Mouse (Mus musculus): ENCODE data around the gene Rdh16. TPM values are rescaled to one million over a fixed set of nuclear protein-coding genes. Genes with fewer than 3 reads are reported as not detected.
A peak's percentile ranks its signal among the peaks of the same experiment; 100 is the strongest.
"Not testable (repeated sequence)": the region's sequence is repeated elsewhere in the genome, so short reads cannot be mapped to it uniquely, and the experiment has no call there.

The Rdh16 gene
- 0.10 TPM in 1 of 2 replicates, not detected in the other for polyA plus RNA-seq (2014; fragmentation: Nextera tagmentation; extraction: Ambion mirVana)

DNA sequence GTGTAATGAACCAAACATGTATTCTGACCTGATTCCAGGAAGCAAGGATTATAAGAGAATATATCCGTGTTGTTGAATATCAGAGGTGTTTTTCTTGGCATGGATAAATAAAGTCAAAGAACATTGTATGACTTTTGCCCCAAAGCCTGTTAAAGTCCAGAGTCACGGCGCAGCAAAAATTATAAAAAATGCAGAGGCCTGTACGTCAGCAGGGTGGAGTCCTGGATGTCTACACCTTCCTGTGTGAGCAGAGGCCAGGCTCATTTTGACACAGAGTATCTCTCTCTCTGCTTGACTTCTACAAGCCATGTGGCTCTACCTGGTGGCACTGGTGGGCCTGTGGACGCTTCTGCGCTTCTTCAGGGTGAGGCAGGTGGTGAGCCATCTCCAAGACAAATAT is at the start of gene Rdh16:
TSS of gene Rdh16 (plus strand) at position 262 of the 400 bp plus-strand sequence.
- WGBS, result 91% methylated on average over 6 of the region's 6 CpGs

DNA sequence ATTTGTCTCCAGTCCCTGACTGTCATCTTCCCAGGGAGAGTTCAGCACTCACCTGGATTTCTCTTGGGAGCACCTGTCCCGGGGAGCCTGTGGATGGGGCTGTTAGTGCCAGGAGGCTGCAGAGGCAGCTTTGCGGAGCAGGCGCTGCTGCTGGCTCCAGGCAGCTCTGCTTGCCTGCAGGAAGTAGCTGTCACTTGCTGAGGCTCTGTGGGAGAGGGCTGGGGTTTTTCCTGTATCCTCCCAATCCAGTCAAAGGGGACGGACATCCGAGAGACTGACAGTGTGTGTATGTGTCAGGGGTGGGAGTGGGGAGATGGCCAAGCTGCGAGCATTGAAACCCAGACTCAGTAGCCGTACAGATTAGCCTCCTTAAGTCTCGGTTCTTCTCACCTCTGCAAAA is 49.4 kb upstream of the Rdh16 start, which contains the start of gene Gpr182:
TSS of gene Gpr182 (minus strand) at position 185 of the 400 bp plus-strand sequence.
- Histone ChIP-seq H3K27ac (no peak within 1 kb of the TSS), H3K9me3 (ENCODE audit: control insufficient read depth, low read length) (no peaks in the 10 kb centered on the region), H3K4me2 (replicated peaks) (peak within 1 kb of the TSS; percentile 41), H3K9ac (peak within 1 kb of the TSS; percentile 29; the same call in 1 of the 2 replicates), H3K36me3 (replicated peaks; ENCODE audit: control insufficient read depth, insufficient read depth) (peaks cover 16% of the 10 kb centered on the region), H3K27me3 (ENCODE audit: control insufficient read depth, insufficient read depth, low read length) (no peaks in the 10 kb centered on the region), H3K4me3 (replicated peaks; ENCODE audit: low read length) (no peak within 1 kb of the TSS), H3K4me1 (replicated peaks; ENCODE audit: control insufficient read depth, insufficient read depth, low read length) (0 out of 2 replicates have a peak, but pooled peaks cover 8% of the 10 kb centered on the region)
- no peak for DNase-seq (ENCODE audit: low spot score)
- 60% methylated on average over 8 of the region's 8 CpGs for WGBS
- ATAC-seq (ENCODE audit: low FRiP score), result no peak

More for the DNA sequence above, at the start of gene Rdh16:
- H3K27me3 ChIP-seq (ENCODE audit: control insufficient read depth, insufficient read depth, low read length), result no peaks in the 10 kb centered on the region
- H3K4me3 ChIP-seq (replicated peaks; ENCODE audit: low read length), result no peak within 1 kb of the TSS
- no peak within 1 kb of the TSS for H3K4me2 ChIP-seq (replicated peaks)
- H3K9ac ChIP-seq, result no peak within 1 kb of the TSS
- no peak for ATAC-seq (ENCODE audit: low FRiP score)
- H3K36me3 ChIP-seq (replicated peaks; ENCODE audit: control insufficient read depth, insufficient read depth), result no peaks in the 10 kb centered on the region
- H3K27ac ChIP-seq, result no peak within 1 kb of the TSS
- H3K4me1 ChIP-seq (replicated peaks; ENCODE audit: control insufficient read depth, insufficient read depth, low read length), result no peaks in the 10 kb centered on the region
- H3K9me3 ChIP-seq (ENCODE audit: control insufficient read depth, low read length), result no peaks in the 10 kb centered on the region
- no peak for DNase-seq (ENCODE audit: low spot score)

DNA sequence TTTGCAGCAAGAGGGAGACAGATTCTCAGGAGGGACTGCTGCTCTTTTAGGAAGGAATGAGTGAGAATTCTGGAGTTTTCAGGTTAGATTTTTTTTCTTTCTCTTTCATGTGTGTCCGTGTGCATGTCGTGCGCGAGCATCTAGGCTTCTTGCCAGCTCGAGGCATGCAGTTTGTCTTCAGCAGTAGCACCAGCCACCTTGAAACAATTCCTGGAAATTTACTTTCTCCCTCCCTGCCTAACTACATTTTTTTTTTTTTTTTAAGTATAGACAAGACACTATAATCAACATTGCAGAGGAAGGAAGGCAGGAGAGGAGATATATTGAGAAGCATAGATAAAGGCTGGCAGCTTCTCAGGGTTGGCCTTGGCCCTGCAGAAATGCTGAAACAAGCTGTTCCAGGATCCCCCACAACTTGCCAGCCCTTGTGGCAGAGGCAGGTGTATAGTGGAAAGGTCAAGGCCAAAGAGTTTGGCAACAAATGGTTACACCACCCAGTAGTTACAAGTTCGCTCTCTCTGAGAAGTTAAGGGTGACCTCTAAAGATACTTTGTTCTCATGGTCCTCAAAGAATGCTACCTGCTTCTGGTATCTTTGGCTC is 46.3 kb upstream of the Rdh16 start:
- no peak overlapping the region for H3K4me3 ChIP-seq (replicated peaks; ENCODE audit: low read length)
- 81% methylated on average over 6 of the region's 6 CpGs for WGBS
- no peak overlapping the region for H3K4me2 ChIP-seq (replicated peaks)
- DNase-seq (ENCODE audit: low spot score) (no peak), ATAC-seq (ENCODE audit: low FRiP score) (no peak)
- no peaks in the 10 kb centered on the region for H3K9me3 ChIP-seq (ENCODE audit: control insufficient read depth, low read length)
- no peaks in the 10 kb centered on the region for H3K27me3 ChIP-seq (ENCODE audit: control insufficient read depth, insufficient read depth, low read length)
- H3K4me1 ChIP-seq (replicated peaks; ENCODE audit: control insufficient read depth, insufficient read depth, low read length), result no peaks in the 10 kb centered on the region
- H3K36me3 ChIP-seq (replicated peaks; ENCODE audit: control insufficient read depth, insufficient read depth), result no peaks in the 10 kb centered on the region
- H3K9ac ChIP-seq, result no peak overlapping the region
- no peak overlapping the region for H3K27ac ChIP-seq

DNA sequence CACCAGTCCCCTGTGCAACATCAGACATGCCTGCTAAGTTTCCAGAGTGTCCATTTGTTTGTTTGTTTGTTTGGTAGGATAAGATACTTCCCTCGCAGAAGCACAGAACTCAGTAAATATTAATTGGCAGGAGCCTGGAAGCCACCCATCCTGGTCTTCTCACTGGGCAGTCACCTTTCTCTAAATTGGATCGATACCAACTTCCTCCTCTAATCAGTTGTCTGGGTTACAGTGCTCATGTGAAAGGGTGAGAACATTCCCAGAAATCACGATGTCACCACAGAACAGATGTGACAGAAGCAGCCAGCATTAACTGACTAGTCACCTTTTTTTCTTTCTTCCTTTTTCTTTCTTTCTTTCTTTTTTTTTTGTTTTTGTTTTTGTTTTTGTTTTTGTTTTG is 45.7 kb upstream of the Rdh16 start:
- ATAC-seq (ENCODE audit: low FRiP score), result no peak
- WGBS, result 84% methylated on average over 3 of the region's 3 CpGs
- no peak overlapping the region for H3K4me2 ChIP-seq (replicated peaks)
- H3K27me3 ChIP-seq (ENCODE audit: control insufficient read depth, insufficient read depth, low read length), result no peaks in the 10 kb centered on the region
- no peak for DNase-seq (ENCODE audit: low spot score)
- H3K27ac ChIP-seq, result no peak overlapping the region
- no peaks in the 10 kb centered on the region for H3K4me1 ChIP-seq (replicated peaks; ENCODE audit: control insufficient read depth, insufficient read depth, low read length)
- no peak overlapping the region for H3K4me3 ChIP-seq (replicated peaks; ENCODE audit: low read length)
- no peaks in the 10 kb centered on the region for H3K36me3 ChIP-seq (replicated peaks; ENCODE audit: control insufficient read depth, insufficient read depth)
- no peaks in the 10 kb centered on the region for H3K9me3 ChIP-seq (ENCODE audit: control insufficient read depth, low read length)
- H3K9ac ChIP-seq, result no peak overlapping the region

DNA sequence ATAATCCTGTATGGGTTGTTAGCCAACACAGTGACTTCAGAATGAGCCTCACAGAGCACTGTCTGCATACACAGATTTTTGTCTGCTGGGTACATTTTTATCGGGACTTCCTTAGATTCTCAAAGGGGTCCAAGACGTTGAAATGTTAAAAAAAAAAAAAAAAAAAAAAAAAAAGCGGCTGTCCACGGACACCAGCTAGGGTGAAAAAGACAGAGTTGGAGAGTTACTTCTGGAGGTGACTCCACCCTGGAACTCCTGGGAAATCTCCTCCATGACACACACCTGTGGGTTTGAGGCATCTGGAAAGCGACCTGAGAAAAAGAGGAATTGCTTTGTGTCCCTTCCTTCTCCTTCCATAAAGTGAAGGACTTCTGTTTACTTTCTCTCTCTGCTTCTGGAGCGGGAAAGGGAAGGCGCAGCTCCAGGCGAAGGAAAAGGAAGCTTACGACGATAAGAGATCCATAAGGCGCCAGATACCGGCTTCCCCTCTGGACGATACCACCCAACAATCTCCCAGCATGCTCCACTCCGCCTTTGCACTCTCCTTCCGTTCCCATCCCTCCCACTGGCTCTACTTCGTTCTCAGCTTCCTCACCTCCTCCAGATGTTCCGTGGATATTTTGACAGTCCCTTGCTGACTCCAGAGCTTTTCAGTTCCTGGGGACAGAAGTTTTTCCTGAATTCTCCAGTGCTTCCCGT is 45.0 kb upstream of the Rdh16 start:
- H3K4me3 ChIP-seq (replicated peaks; ENCODE audit: low read length), result no peak overlapping the region
- 55% methylated on average over 18 of the region's 18 CpGs for WGBS
- H3K27ac ChIP-seq, result no peak overlapping the region
- peak overlapping the region; percentile 36 for H3K4me2 ChIP-seq (replicated peaks)
- no peaks in the 10 kb centered on the region for H3K9me3 ChIP-seq (ENCODE audit: control insufficient read depth, low read length)
- H3K4me1 ChIP-seq (replicated peaks; ENCODE audit: control insufficient read depth, insufficient read depth, low read length), result no peaks in the 10 kb centered on the region
- H3K27me3 ChIP-seq (ENCODE audit: control insufficient read depth, insufficient read depth, low read length), result no peaks in the 10 kb centered on the region
- ATAC-seq (ENCODE audit: low FRiP score), result no peak
- no peaks in the 10 kb centered on the region for H3K36me3 ChIP-seq (replicated peaks; ENCODE audit: control insufficient read depth, insufficient read depth)
- no peak overlapping the region for H3K9ac ChIP-seq
- no peak for DNase-seq (ENCODE audit: low spot score)

DNA sequence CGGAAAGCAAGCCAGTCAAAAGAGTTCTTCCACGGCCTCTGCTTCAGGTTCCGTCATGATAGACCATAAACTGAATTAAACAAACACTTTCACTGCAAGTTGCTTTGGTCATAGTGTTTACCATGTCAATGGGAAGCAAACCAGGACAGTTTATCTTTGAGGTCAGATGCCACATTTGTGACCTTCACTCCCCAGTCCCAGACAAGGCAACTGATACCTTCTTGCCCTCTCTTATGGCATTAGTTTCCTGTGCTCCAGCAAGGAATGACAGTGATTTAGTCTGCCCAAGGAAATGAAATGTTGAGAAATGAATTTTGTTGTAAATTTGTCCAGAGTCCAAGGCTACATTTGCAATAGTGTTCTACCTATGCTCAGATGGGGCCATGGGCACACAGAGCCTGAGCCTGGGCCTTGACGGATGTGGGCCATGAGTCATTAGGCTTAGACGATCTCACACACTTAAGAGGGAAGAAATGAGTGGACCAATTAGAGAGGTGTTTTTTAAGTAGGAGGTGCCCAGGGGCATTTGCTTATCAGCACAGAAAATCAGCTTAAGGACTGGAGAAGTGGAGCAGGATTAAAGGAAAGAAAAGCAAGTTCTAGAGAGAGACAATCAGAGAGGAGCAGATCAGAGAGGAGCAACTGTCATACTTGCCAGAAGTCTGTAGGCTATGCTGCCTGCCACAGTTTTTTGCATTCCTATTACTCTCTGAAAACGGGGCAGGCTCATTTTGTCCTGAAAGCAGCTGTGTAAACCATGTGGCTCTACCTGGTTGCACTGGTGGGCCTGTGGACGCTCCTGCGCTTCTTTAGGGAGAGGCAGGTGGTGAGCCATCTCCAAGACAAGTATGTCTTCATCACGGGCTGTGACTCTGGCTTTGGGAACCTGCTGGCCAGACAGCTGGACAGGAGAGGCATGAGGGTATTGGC is 41.5 kb upstream of the Rdh16 start, which contains the start of the genes Rdh1 and Rdh16f1:
TSS of gene Rdh1 (plus strand) at position 541 of the 930 bp plus-strand sequence.
TSS of gene Rdh16f1 (plus strand) at position 607 of the 930 bp plus-strand sequence.
- WGBS, result 80% methylated on average over 9 of the region's 9 CpGs
- Histone ChIP-seq H3K4me3 (replicated peaks; ENCODE audit: low read length) (no peak within 1 kb of the TSS), H3K27ac (no peak within 1 kb of the TSS), H3K4me2 (replicated peaks) (no peak within 1 kb of the TSS), H3K4me1 (replicated peaks; ENCODE audit: control insufficient read depth, insufficient read depth, low read length) (no peaks in the 10 kb centered on the region), H3K36me3 (replicated peaks; ENCODE audit: control insufficient read depth, insufficient read depth) (no peaks in the 10 kb centered on the region), H3K9ac (no peak within 1 kb of the TSS), H3K27me3 (ENCODE audit: control insufficient read depth, insufficient read depth, low read length) (no peaks in the 10 kb centered on the region), H3K9me3 (ENCODE audit: control insufficient read depth, low read length) (no peaks in the 10 kb centered on the region)
- DNase-seq (ENCODE audit: low spot score), result no peak
- ATAC-seq (ENCODE audit: low FRiP score), result no peak

DNA sequence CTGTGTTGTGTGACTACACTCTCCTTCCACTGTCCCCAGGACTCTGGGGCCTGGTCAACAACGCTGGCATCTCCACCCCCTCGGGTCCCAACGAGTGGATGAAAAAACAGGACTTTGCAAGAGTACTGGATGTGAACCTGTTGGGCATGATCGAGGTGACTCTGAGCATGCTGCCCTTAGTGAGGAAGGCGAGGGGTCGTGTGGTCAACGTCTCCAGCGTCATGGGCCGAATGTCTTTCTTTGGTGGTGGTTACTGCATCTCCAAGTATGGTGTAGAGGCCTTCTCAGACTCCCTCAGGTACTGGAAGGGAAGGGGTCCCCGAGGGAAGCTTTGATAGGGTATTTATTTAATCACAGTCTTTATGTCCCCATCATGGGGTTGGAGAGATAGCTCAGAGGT is 38.0 kb upstream of the Rdh16 start:
- not testable (repeated sequence) for H3K36me3 ChIP-seq (replicated peaks; ENCODE audit: control insufficient read depth, insufficient read depth); DNase-seq (ENCODE audit: low spot score); H3K27ac ChIP-seq; H3K4me1 ChIP-seq (replicated peaks; ENCODE audit: control insufficient read depth, insufficient read depth, low read length); H3K9ac ChIP-seq; ATAC-seq (ENCODE audit: low FRiP score); H3K4me2 ChIP-seq (replicated peaks); H3K4me3 ChIP-seq (replicated peaks; ENCODE audit: low read length); H3K27me3 ChIP-seq (ENCODE audit: control insufficient read depth, insufficient read depth, low read length); H3K9me3 ChIP-seq (ENCODE audit: control insufficient read depth, low read length)
- WGBS, result 91% methylated on average over 10 of the region's 10 CpGs

DNA sequence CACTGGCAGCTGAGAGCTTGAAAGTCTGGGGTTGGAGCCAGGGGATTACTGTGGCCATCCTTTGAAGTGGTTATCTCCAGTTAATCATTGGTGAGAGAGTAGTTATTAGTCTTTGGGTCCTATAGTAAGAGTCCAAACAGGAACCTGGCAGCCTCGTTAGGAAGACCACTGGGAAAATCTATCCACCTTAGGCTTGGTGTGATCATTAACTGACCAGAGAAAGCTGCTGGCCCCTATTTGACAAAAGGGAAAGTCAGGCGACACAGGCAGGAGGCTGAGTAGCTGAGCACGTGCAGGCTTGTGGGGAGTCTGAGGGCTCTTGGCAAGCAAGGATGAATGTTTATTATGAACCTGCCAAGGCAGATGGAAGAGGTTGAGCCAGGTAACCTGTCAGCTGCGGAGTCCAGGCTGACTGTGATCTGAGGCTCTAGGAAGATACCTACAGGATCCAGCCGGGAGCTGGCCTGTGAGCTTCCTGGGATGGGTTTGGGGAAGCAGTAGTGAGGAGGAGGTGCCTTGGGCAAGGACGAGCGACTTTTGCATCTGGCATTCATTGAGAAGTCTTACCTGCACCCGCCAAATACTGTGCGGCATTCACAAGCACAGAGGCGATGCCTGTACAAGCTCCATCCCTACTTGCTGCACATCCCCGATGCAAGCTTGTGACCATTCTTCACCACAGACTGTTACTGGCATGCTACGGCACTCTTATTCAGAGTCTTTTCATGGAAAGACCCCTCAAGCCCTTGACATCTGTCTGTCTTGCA is 36.9 kb upstream of the Rdh16 start:
- no peak for ATAC-seq (ENCODE audit: low FRiP score)
- Histone ChIP-seq H3K4me2 (replicated peaks) (no peak overlapping the region), H3K4me1 (replicated peaks; ENCODE audit: control insufficient read depth, insufficient read depth, low read length) (no peaks in the 10 kb centered on the region), H3K27me3 (ENCODE audit: control insufficient read depth, insufficient read depth, low read length) (no peaks in the 10 kb centered on the region), H3K9ac (no peak overlapping the region), H3K36me3 (replicated peaks; ENCODE audit: control insufficient read depth, insufficient read depth) (no peaks in the 10 kb centered on the region), H3K4me3 (replicated peaks; ENCODE audit: low read length) (no peak overlapping the region), H3K9me3 (ENCODE audit: control insufficient read depth, low read length) (no peaks in the 10 kb centered on the region), H3K27ac (no peak overlapping the region)
- whole genome bisulfite sequencing, result 66% methylated on average over 12 of the region's 12 CpGs
- no peak for DNase-seq (ENCODE audit: low spot score)

All from hindbrain, embryonic 14.5 days (tissue).